Mouse (Mus musculus): ENCODE measurements around the gene Tradd. TPM values are rescaled to one million over a fixed set of nuclear protein-coding genes. Genes with fewer than 3 reads are reported as not detected.

Gene Tradd
- 10 to 100 TPM; 28.2 to 28.5 TPM for total RNA-seq (2023)

GRCm38 (mm10) chr8:105264024-105264982 lies at the start of gene Tradd, which contains the start of gene Fbxl8:
TSS of gene Tradd (minus strand) at chr8:105264609.
TSS of gene Fbxl8 (plus strand) at chr8:105264648.

DNA sequence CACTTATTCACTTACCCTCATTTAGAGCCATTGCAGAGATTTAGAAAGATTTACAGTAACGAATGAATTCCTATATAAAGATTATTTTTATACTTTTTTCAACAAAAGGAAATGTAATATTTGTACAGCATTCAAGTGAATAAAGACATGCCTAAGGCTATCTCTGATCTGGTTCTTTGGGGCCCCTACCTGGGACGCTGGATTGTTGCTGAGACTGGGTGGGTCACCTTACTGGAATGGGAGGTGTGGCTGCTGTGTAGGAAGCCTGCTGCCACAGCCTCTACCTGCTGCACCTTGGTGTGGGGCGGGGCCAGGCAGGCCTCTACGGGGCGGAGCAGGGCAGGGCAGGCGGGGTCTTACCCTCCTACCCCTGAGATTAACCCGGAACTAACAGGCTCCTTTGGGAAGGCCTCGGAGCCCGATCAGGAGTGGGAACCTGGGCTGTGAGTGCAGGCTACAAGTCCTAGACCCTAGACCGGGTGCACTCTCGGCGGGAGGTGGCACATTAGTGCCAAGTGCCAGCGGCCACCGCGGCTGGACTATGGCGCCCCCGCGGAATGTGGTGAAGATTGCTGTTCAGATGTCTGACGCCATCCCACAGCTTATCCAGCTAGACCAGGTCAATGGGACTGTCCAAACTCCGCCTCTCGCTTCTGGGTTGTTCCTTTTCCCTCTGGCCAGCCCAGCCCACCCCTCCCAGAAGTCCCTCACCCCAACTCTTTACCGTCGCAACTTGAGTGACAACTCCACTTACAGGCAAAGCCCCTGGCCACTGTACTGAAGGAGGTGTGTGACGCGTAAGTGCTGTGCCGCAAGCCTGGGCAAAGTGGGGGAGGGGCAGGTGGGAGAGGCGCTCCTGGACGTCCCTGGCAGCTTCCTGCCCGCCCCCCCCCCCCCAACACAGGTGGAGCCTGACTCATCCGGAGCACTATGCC lies 41.1 kb upstream of the Tradd start, which contains the start of gene Elmo3:
Gene Elmo3 (plus strand): TSS at position 391 of the 935 bp plus-strand sequence.

GRCm38 (mm10) chr8:105297511-105298192 lies 33.2 kb upstream of the Tradd start, which contains the start of gene E2f4:
TSS of gene E2f4 (plus strand) at chr8:105297663.

GRCm38 (mm10) chr8:105295895-105296573 lies 31.6 kb upstream of the Tradd start, which contains the start of gene Exoc3l:
TSS of gene Exoc3l (minus strand) at chr8:105296101.

DNA sequence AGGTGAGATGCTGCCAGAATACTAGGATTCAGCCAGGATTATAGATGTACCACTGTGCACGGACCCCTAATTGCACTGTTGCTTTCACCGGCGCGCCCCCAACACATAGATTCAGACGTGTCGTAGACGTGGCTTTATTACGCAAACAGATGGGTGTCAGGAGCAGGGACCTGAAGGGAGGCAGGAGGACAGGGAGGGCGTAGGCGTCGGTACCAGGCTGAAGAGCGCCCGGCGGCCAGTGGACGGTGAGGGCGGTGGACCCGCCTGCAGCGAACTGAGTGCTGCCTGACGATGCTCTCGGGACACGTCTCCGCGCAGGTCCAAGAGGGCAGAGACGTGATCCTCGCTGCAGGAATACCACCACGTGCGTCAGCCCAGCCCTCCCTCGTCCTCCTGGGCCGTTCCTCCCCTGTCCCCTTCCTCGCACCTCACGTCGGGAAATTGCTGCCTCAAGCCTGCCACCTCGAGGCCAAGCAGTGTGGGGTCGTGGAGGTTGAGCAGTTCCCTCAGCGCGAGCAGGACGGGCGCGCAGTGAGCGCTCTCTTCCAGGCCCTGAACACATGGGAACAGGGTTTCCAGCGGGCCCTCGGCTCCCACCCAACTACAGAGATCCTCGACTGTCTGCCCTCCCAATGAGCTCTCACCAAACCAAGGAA lies 25.5 kb upstream of the Tradd start, which contains the start of gene 4931428F04Rik:
Gene 4931428F04Rik (minus strand): TSS at position 60 of the 656 bp plus-strand sequence.

DNA sequence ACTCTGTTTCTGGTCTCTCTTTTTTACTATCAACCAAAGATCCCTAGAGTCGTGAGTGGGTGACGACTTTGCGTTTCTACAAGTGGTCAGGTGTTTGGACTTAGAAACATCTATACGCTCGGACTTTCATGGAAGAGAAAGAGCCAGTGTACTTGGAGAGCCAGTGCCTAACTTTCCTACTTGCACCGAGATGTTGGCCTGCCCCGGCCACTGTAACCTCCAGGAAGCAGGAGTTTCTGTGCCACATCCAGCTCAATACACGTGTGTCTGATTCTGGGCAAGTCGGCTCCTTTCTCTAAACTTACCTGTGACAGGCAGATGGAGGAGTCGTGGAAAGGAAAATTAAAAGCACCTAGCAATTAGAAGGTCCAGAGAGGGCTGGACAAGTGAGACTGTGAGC lies 11.4 kb upstream of the Tradd start, which contains the start of gene Nol3:
Gene Nol3 (plus strand): TSS at position 301 of the 400 bp plus-strand sequence.

DNA sequence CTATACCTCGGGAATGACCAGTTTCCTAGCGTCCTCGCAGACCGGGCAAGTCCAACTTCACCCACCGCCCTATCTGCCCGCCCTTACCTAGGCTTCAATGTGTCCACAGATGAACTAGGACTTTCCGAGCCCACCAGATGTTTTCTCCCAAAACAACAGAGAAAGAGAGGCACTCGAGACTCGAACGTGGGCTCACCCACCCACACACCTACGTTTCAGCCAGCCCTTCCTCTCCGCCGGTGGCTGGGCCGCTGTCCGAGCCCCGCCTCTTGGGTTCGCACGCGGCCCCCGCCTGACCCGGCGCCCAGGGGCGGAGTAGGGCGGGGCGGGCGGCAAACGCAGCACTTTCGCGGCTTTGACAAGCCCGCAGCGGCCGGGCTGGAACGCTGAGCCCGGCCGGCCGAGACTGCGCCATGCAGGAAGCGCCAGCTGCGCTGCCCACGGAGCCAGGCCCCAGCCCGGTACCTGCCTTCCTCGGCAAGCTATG lies 5.1 kb upstream of the Tradd start, which contains the start of gene Hsf4:
Gene Hsf4 (plus strand): TSS at position 341 of the 487 bp plus-strand sequence.

DNA sequence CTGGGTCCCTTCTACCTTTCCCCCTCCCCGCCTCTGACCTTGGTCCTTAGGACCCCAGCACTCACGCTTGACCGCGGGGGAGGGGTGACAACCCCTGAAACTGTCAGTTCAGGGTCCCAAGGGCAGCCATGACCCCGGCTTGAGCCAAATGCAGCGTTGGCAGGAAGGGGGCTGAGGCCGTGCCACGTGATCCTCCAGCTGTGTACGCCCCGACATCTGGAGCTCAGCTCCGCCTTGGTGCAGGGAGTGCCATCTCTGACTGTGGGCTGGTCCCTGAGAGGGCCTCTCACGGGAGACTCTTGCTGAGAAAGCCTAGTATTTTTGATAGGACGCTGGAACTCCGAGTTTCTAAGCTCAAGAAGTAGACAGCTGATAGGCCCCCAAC lies 9.5 kb downstream of the Tradd start, which contains the start of gene B3gnt9:
Gene B3gnt9 (minus strand): TSS at position 188 of the 385 bp plus-strand sequence.

GRCm38 (mm10) chr8:105224413-105225271 lies 39.8 kb downstream of the Tradd start, which contains the start of gene D230025D16Rik:
TSS of gene D230025D16Rik (plus strand) at chr8:105225145.

Other genes starting within 250 kb of the Tradd start
- not detected for gene Ces3a, start 216.0 kb downstream of the Tradd start, total RNA-seq (2023)
- gene Ces3b, start 180.9 kb downstream of the Tradd start, total RNA-seq (2023), result not detected
- not detected for gene Ces4a, start 132.8 kb downstream of the Tradd start, total RNA-seq (2023)
- 100 to 1,000 TPM; 114 to 128 TPM for gene Cbfb, start 93.9 kb downstream of the Tradd start, total RNA-seq (2023)
- gene D230025D16Rik, start 39.5 kb downstream of the Tradd start, total RNA-seq (2023), result 10 to 100 TPM; 27.2 to 32.9 TPM
- gene B3gnt9, start 9.5 kb downstream of the Tradd start, total RNA-seq (2023), result 1 to 10 TPM; 4.1 to 5.9 TPM
- 10 to 100 TPM; 13.2 to 14.0 TPM for gene Fbxl8, start within 50 bp of the Tradd start, total RNA-seq (2023)
- gene Hsf4, start 5.2 kb upstream of the Tradd start, total RNA-seq (2023), result 1 to 10 TPM; 1.5 TPM
- gene Nol3, start 11.5 kb upstream of the Tradd start, total RNA-seq (2023), result not detected
- gene 4931428F04Rik, start 25.3 kb upstream of the Tradd start, total RNA-seq (2023), result 1 to 10 TPM; 2.8 to 3.9 TPM
- 1 to 10 TPM; 1.4 TPM for gene Exoc3l, start 31.5 kb upstream of the Tradd start, total RNA-seq (2023)
- gene E2f4, start 33.1 kb upstream of the Tradd start, total RNA-seq (2023), result 100 to 1,000 TPM; 100 to 107 TPM
- 1 to 10 TPM; 4.7 to 4.9 TPM for gene Elmo3, start 41.0 kb upstream of the Tradd start, total RNA-seq (2023)
- gene Lrrc29, start 61.7 kb upstream of the Tradd start, total RNA-seq (2023), result 1 to 10 TPM; 7.4 to 8.4 TPM
- gene Tmem208, start 61.7 kb upstream of the Tradd start, total RNA-seq (2023), result 10 to 100 TPM; 35.5 to 42.4 TPM
- gene Fhod1, start 83.3 kb upstream of the Tradd start, total RNA-seq (2023), result 10 to 100 TPM; 29.9 to 31.5 TPM
- 1 to 10 TPM in 1 of 2 experiments, under 1 TPM in 1; 0.83 to 1.5 TPM for gene Slc9a5, start 84.2 kb upstream of the Tradd start, total RNA-seq (2023)
- under 1 TPM in 1 of 2 experiments, not detected in 1; 0.15 TPM for gene Plekhg4, start 108.7 kb upstream of the Tradd start, total RNA-seq (2023)
- not detected for gene Kctd19, start 148.9 kb upstream of the Tradd start, total RNA-seq (2023)
- not detected for gene Lrrc36, start 149.0 kb upstream of the Tradd start, total RNA-seq (2023)
- gene Tppp3, start 206.9 kb upstream of the Tradd start, total RNA-seq (2023), result 1 to 10 TPM in 1 of 2 experiments, not detected in 1; 2.2 TPM
- 1 to 10 TPM; 5.0 TPM for gene Zdhhc1, start 232.3 kb upstream of the Tradd start, total RNA-seq (2023)